Mouse (Mus musculus) heart, embryonic 13.5 days (tissue): ENCODE measurements around the gene Glipr1l2. TPM values are rescaled to one million over a fixed set of nuclear protein-coding genes. Genes with fewer than 3 reads are reported as not detected.

Experiments used
- ATAC-seq: fragments of 200-750 bp; cut with Nextera tagmentation; 2 replicates; pipeline ENCODE4 v1.8.0; 2017; ENCODE audit warnings: moderate TSS enrichment; ENCODE audit not compliant: insufficient number of reproducible peaks, low FRiP score, low TSS enrichment; ENCODE audit errors: extremely low read depth
- H3K27ac ChIP-seq: fragments of 300-500 bp; sonication (generic); replicated peaks from 2 replicates; pipeline ENCODE4 v1.5.1; 2015; ENCODE audit warnings: moderate library complexity, mild to moderate bottlenecking, inconsistent platforms
- H3K27me3 ChIP-seq: fragments of 300-500 bp; sonication (generic); replicated peaks from 2 replicates; pipeline ENCODE4 v1.6.1; 2015; ENCODE audit warnings: mild to moderate bottlenecking, inconsistent platforms
- H3K36me3 ChIP-seq: fragments of 300-500 bp; sonication (generic); 2 replicates; pipeline ENCODE4 v1.6.1; 2015; ENCODE audit warnings: mild to moderate bottlenecking, inconsistent platforms
- H3K4me1 ChIP-seq: fragments of 300-500 bp; sonication (generic); 2 replicates; pipeline ENCODE4 v1.6.1; 2015; ENCODE audit warnings: inconsistent platforms
- H3K4me2 ChIP-seq: fragments of 300-500 bp; sonication (generic); 2 replicates; pipeline ENCODE4 v1.6.1; 2015; ENCODE audit warnings: inconsistent platforms, mild to moderate bottlenecking, moderate library complexity
- H3K4me3 ChIP-seq: fragments of 300-500 bp; sonication (generic); 2 replicates; pipeline ENCODE4 v1.5.1; 2015; ENCODE audit warnings: moderate library complexity, mild to moderate bottlenecking, inconsistent platforms
- H3K9ac ChIP-seq: fragments of 300-500 bp; sonication (generic); 2 replicates; pipeline ENCODE4 v1.6.1; 2015; ENCODE audit warnings: inconsistent platforms, mild to moderate bottlenecking, moderate library complexity
- H3K9me3 ChIP-seq: fragments of 300-500 bp; sonication (generic); 2 replicates; pipeline ENCODE4 v1.6.1; 2016; ENCODE audit warnings: inconsistent platforms
- WGBS: fragments of 180-500 bp; shearing (Covaris S2); methylation state at CpG from one replicate; pipeline ENCODE4 v1.1.7; 2015; ENCODE audit warnings: mixed read lengths; 5-methylcytosine and 5-hydroxymethylcytosine counted together
- polyA plus RNA-seq: library from polyadenylated mRNA; unstranded; fragments of >200 nt; fragmentation: Nextera tagmentation; extraction: Ambion mirVana; gene quantifications from 2 replicates; pipeline ENCODE4 v1.2.1, GENCODE M21; 2015

Glipr1l2 gene
- polyA plus RNA-seq, 1 experiment from 2014 or later: not detected

- Histone ChIP-seq H3K4me2 (no peak overlapping the region), H3K9me3 (no peaks in the 10 kb centered on the region), H3K4me1 (no peaks in the 10 kb centered on the region), H3K27ac (no peak overlapping the region), H3K4me3 (no peak overlapping the region), H3K36me3 (no peaks in the 10 kb centered on the region), H3K27me3 (no peaks in the 10 kb centered on the region), H3K9ac (no peak overlapping the region)
- 81% methylated on average over 3 of the region's 3 CpGs for WGBS
- no peak for ATAC-seq
Observed at GRCm38 (mm10) chr10:112132194-112132593, 49.0 kb downstream of the Glipr1l2 start.

- Histone ChIP-seq H3K4me2 (peak overlapping the region; percentile 66), H3K9ac (peak overlapping the region; percentile 68; the same call in 1 of the 2 replicates), H3K4me3 (peak overlapping the region; percentile 48), H3K27me3 (no peaks in the 10 kb centered on the region), H3K4me1 (no peaks in the 10 kb centered on the region), H3K9me3 (no peaks in the 10 kb centered on the region), H3K27ac (no peak overlapping the region), H3K36me3 (no peaks in the 10 kb centered on the region)
- 15% methylated on average over 9 of the region's 9 CpGs for WGBS
- ATAC-seq: no peak
Observed at GRCm38 (mm10) chr10:112138050-112138870, 55.1 kb downstream of the Glipr1l2 start.

- no peaks in the 10 kb centered on the region for H3K4me1 ChIP-seq
- H3K36me3 ChIP-seq: no peaks in the 10 kb centered on the region
- no peak for ATAC-seq
- no peak overlapping the region for H3K27ac ChIP-seq
- peak overlapping the region; percentile 68; the same call in 1 of the 2 replicates for H3K9ac ChIP-seq
- H3K9me3 ChIP-seq: no peaks in the 10 kb centered on the region
- no peaks in the 10 kb centered on the region for H3K27me3 ChIP-seq
- WGBS: 36% methylated on average over 6 of the region's 6 CpGs
- peak overlapping the region; percentile 48 for H3K4me3 ChIP-seq
- peak overlapping the region; percentile 66 for H3K4me2 ChIP-seq
Observed at GRCm38 (mm10) chr10:112138871-112139430, 55.8 kb downstream of the Glipr1l2 start.

GRCm38 (mm10) chr10:112139834-112140233, 56.7 kb downstream of the Glipr1l2 start:
- H3K36me3 ChIP-seq: no peaks in the 10 kb centered on the region
- H3K4me2 ChIP-seq: no peak overlapping the region
- 62% methylated on average over 2 of the region's 2 CpGs for WGBS
- no peak for ATAC-seq
- H3K9me3 ChIP-seq: no peaks in the 10 kb centered on the region
- no peaks in the 10 kb centered on the region for H3K27me3 ChIP-seq
- H3K4me1 ChIP-seq: no peaks in the 10 kb centered on the region
- H3K9ac ChIP-seq: no peak overlapping the region
- no peak overlapping the region for H3K27ac ChIP-seq
- no peak overlapping the region for H3K4me3 ChIP-seq

Other genes with a start within 250 kb of the Glipr1l2 start
- gene Krr1, start 110.7 kb upstream of the Glipr1l2 start, polyA plus RNA-seq: 22.7 and 25.9 TPM in 2 replicates
- 1.6 and 2.6 TPM in 2 replicates for gene Glipr1, start 80.7 kb upstream of the Glipr1l2 start, polyA plus RNA-seq
- not detected in 2 replicates for gene Glipr1l1, start 23.2 kb upstream of the Glipr1l2 start, polyA plus RNA-seq
- gene Glipr1l3, start 77.0 kb downstream of the Glipr1l2 start, polyA plus RNA-seq: not detected in 2 replicates
- gene Caps2, start 80.3 kb downstream of the Glipr1l2 start, polyA plus RNA-seq: 0.06 and 0.24 TPM in 2 replicates
- gene Kcnc2, start 187.8 kb downstream of the Glipr1l2 start, polyA plus RNA-seq: 1.1 and 1.3 TPM in 2 replicates